Mouse (Mus musculus) forebrain, embryonic 11.5 days (tissue): ENCODE measurements around the gene BC028528. TPM values are rescaled to one million over a fixed set of nuclear protein-coding genes. Genes with fewer than 3 reads are reported as not detected.

Experiments used
- ATAC-seq: fragments of 200-750 bp; cut with Nextera tagmentation; replicated peaks from 2 replicates; pipeline ENCODE4 v1.8.0; 2017; ENCODE audit warnings: moderate TSS enrichment; ENCODE audit not compliant: low FRiP score
- DNase-seq: peaks from one replicate; pipeline ENCODE4 v3.0.0-alpha.2; 2017; ENCODE audit warnings: low spot score
- H3K27ac ChIP-seq: fragments of 300-500 bp; sonication (generic); 2 replicates; pipeline ENCODE4 v1.5.1; 2014; ENCODE audit warnings: low read depth, low read length
- H3K27me3 ChIP-seq: fragments of 300-500 bp; sonication (generic); 2 replicates; pipeline ENCODE4 v1.6.1; 2014; ENCODE audit warnings: mild to moderate bottlenecking, low read length, mixed read lengths; ENCODE audit not compliant: control insufficient read depth, insufficient read depth
- H3K36me3 ChIP-seq: fragments of 300-500 bp; sonication (generic); 2 replicates; pipeline ENCODE4 v1.6.1; 2014; ENCODE audit warnings: mild to moderate bottlenecking, low read length, moderate library complexity, mixed read lengths; ENCODE audit not compliant: control insufficient read depth, insufficient read depth
- H3K4me1 ChIP-seq: fragments of 300-500 bp; sonication (generic); replicated peaks from 2 replicates; pipeline ENCODE4 v1.6.1; 2014; ENCODE audit warnings: low read length, mixed read lengths; ENCODE audit not compliant: control insufficient read depth, insufficient read depth
- H3K4me2 ChIP-seq: fragments of 300-500 bp; sonication (generic); 2 replicates; pipeline ENCODE4 v1.6.1; 2014; ENCODE audit warnings: low read depth, mild to moderate bottlenecking, low read length, moderate library complexity, mixed read lengths; ENCODE audit not compliant: severe bottlenecking
- H3K4me3 ChIP-seq: fragments of 300-500 bp; sonication (generic); 2 replicates; pipeline ENCODE4 v1.5.1; 2014; ENCODE audit warnings: low read depth, low read length
- H3K9ac ChIP-seq: fragments of 300-500 bp; sonication (generic); 2 replicates; pipeline ENCODE4 v1.6.1; 2014; ENCODE audit warnings: low read length
- H3K9me3 ChIP-seq: fragments of 300-500 bp; sonication (generic); 2 replicates; pipeline ENCODE4 v1.6.1; 2016; ENCODE audit warnings: low read length, mixed read lengths; ENCODE audit not compliant: control insufficient read depth
- WGBS: fragments of 180-500 bp; shearing (Covaris S2); extraction: QIAGEN DNeasy Blood & Tissue Kit; methylation state at CpG from one replicate; pipeline ENCODE4 v1.1.7; 2014; 5-methylcytosine and 5-hydroxymethylcytosine counted together
- polyA plus RNA-seq: library from polyadenylated mRNA; unstranded; fragments of >200 nt; fragmentation: Nextera tagmentation; extraction: Ambion mirVana; gene quantifications from 2 replicates; pipeline ENCODE4 v1.2.1, GENCODE M21; 2014

Gene BC028528
- polyA plus RNA-seq, 1 experiment from 2014 or later: 10.3 TPM

GRCm38 (mm10) chr3:95871392-95871867, 20.4 kb downstream of the BC028528 start, which contains the start of gene Mrps21:
Gene Mrps21, minus strand, starts transcription at chr3:95871519.
- no peaks in the 10 kb centered on the region for H3K27me3 ChIP-seq
- peak within 1 kb of the TSS; percentile 81 for H3K9ac ChIP-seq
- H3K27ac ChIP-seq: peak within 1 kb of the TSS; percentile 25; the same call in 1 of the 2 replicates
- peak within 1 kb of the TSS; percentile 85 for H3K4me2 ChIP-seq
- DNase-seq (peak; percentile 88), ATAC-seq (peak; percentile 96)
- 0 out of 2 replicates have a peak, but pooled peaks cover 2% of the 10 kb centered on the region for H3K4me1 ChIP-seq
- no peaks in the 10 kb centered on the region for H3K9me3 ChIP-seq
- WGBS: 0% methylated on average over 33 of the region's 33 CpGs
- no peaks in the 10 kb centered on the region for H3K36me3 ChIP-seq
- H3K4me3 ChIP-seq: peak within 1 kb of the TSS; percentile 66

- Histone ChIP-seq H3K27ac (peak overlapping the region; percentile 25; the same call in 1 of the 2 replicates), H3K9ac (peak overlapping the region; percentile 81), H3K9me3 (no peaks in the 10 kb centered on the region), H3K4me1 (0 out of 2 replicates have a peak, but pooled peaks cover 2% of the 10 kb centered on the region), H3K27me3 (no peaks in the 10 kb centered on the region), H3K4me3 (peak overlapping the region; percentile 66), H3K36me3 (no peaks in the 10 kb centered on the region), H3K4me2 (peak overlapping the region; percentile 85)
- peak; percentile 69 for ATAC-seq
- whole genome bisulfite sequencing: 10% methylated on average over 15 of the region's 15 CpGs
- DNase-seq: no peak
Observed at GRCm38 (mm10) chr3:95870976-95871375, 20.8 kb downstream of the BC028528 start.

- DNase-seq: no peak
- WGBS: 93% methylated on average over 2 of the region's 2 CpGs
Observed at GRCm38 (mm10) chr3:95867408-95867807, 24.4 kb downstream of the BC028528 start.

GRCm38 (mm10) chr3:95866071-95866470, 25.7 kb downstream of the BC028528 start:
- no peak for ATAC-seq
- H3K36me3 ChIP-seq: peaks cover 3% of the 10 kb centered on the region
- WGBS: 92% methylated on average over 5 of the region's 5 CpGs

More at GRCm38 (mm10) chr3:95867408-95867807, 24.4 kb downstream of the BC028528 start:
- Histone ChIP-seq H3K27ac (no peak overlapping the region), H3K4me2 (no peak overlapping the region), H3K36me3 (peaks cover 3% of the 10 kb centered on the region), H3K4me3 (no peak overlapping the region), H3K9ac (no peak overlapping the region), H3K4me1 (0 out of 2 replicates have a peak, but pooled peaks cover 2% of the 10 kb centered on the region), H3K27me3 (no peaks in the 10 kb centered on the region), H3K9me3 (no peaks in the 10 kb centered on the region)
- ATAC-seq: no peak

GRCm38 (mm10) chr3:95865571-95865970, 26.2 kb downstream of the BC028528 start:
- H3K9me3 ChIP-seq: no peaks in the 10 kb centered on the region
- no peak overlapping the region for H3K27ac ChIP-seq
- H3K27me3 ChIP-seq: no peaks in the 10 kb centered on the region
- H3K4me3 ChIP-seq: no peak overlapping the region
- no peaks in the 10 kb centered on the region for H3K4me1 ChIP-seq
- H3K4me2 ChIP-seq: no peak overlapping the region
- DNase-seq (no peak), ATAC-seq (no peak)
- 95% methylated on average over 20 of the region's 20 CpGs for WGBS
- H3K9ac ChIP-seq: no peak overlapping the region
- peaks cover 3% of the 10 kb centered on the region for H3K36me3 ChIP-seq

More at GRCm38 (mm10) chr3:95866071-95866470, 25.7 kb downstream of the BC028528 start:
- H3K4me1 ChIP-seq: no peaks in the 10 kb centered on the region
- no peak overlapping the region for H3K27ac ChIP-seq
- no peaks in the 10 kb centered on the region for H3K9me3 ChIP-seq
- no peak overlapping the region for H3K9ac ChIP-seq
- no peak overlapping the region for H3K4me2 ChIP-seq
- no peak for DNase-seq
- no peak overlapping the region for H3K4me3 ChIP-seq
- no peaks in the 10 kb centered on the region for H3K27me3 ChIP-seq

GRCm38 (mm10) chr3:95865050-95865449, 26.8 kb downstream of the BC028528 start:
- no peak for DNase-seq
- H3K4me1 ChIP-seq: no peaks in the 10 kb centered on the region
- H3K36me3 ChIP-seq: peaks cover 3% of the 10 kb centered on the region
- H3K27me3 ChIP-seq: no peaks in the 10 kb centered on the region
- 96% methylated on average over 5 of the region's 5 CpGs for WGBS
- no peak overlapping the region for H3K27ac ChIP-seq
- no peak overlapping the region for H3K9ac ChIP-seq
- ATAC-seq: no peak
- no peak overlapping the region for H3K4me2 ChIP-seq
- no peaks in the 10 kb centered on the region for H3K9me3 ChIP-seq
- no peak overlapping the region for H3K4me3 ChIP-seq

- WGBS: 76% methylated on average over 7 of the region's 7 CpGs
- no peaks in the 10 kb centered on the region for H3K9me3 ChIP-seq
Observed at GRCm38 (mm10) chr3:95863578-95863977, 28.2 kb downstream of the BC028528 start.

GRCm38 (mm10) chr3:95861796-95862195, 30.0 kb downstream of the BC028528 start:
- H3K27me3 ChIP-seq: no peaks in the 10 kb centered on the region
- H3K4me3 ChIP-seq: no peak overlapping the region
- no peak overlapping the region for H3K4me2 ChIP-seq
- H3K9me3 ChIP-seq: no peaks in the 10 kb centered on the region
- H3K4me1 ChIP-seq: no peaks in the 10 kb centered on the region
- 29% methylated on average over 2 of the region's 2 CpGs for WGBS
- no peak overlapping the region for H3K27ac ChIP-seq
- ATAC-seq: peak; percentile 53; the same call in 1 of the 2 replicates
- DNase-seq: peak; percentile 70
- H3K36me3 ChIP-seq: peaks cover 3% of the 10 kb centered on the region
- no peak overlapping the region for H3K9ac ChIP-seq

More at GRCm38 (mm10) chr3:95863578-95863977, 28.2 kb downstream of the BC028528 start:
- H3K27me3 ChIP-seq: no peaks in the 10 kb centered on the region
- H3K4me1 ChIP-seq: no peaks in the 10 kb centered on the region
- no peak overlapping the region for H3K27ac ChIP-seq
- no peak overlapping the region for H3K4me3 ChIP-seq
- H3K9ac ChIP-seq: no peak overlapping the region
- ATAC-seq: no peak
- DNase-seq: no peak
- no peak overlapping the region for H3K4me2 ChIP-seq
- H3K36me3 ChIP-seq: peaks cover 3% of the 10 kb centered on the region

- Histone ChIP-seq H3K27me3 (no peaks in the 10 kb centered on the region), H3K4me1 (no peaks in the 10 kb centered on the region; the same call in 1 of the 2 replicates), H3K9me3 (no peaks in the 10 kb centered on the region), H3K4me2 (no peak overlapping the region), H3K27ac (no peak overlapping the region), H3K4me3 (no peak overlapping the region), H3K9ac (no peak overlapping the region), H3K36me3 (peaks cover 3% of the 10 kb centered on the region)
- WGBS: 76% methylated on average over 10 of the region's 10 CpGs
- ATAC-seq (no peak), DNase-seq (no peak)
Observed at GRCm38 (mm10) chr3:95861216-95861615, 30.6 kb downstream of the BC028528 start.
